Mouse (Mus musculus): Measurements from ENCODE around the gene Apoc4.

The Apoc4 gene

GRCm38 (mm10) chr7:19632275-19632674, 49.0 kb downstream of the Apoc4 start:
- no peak for TF ChIP-seq GATA4 (IDR thresholded peaks at IDR 0.05; ENCODE audit: insufficient replicate concordance, low read length)

DNA sequence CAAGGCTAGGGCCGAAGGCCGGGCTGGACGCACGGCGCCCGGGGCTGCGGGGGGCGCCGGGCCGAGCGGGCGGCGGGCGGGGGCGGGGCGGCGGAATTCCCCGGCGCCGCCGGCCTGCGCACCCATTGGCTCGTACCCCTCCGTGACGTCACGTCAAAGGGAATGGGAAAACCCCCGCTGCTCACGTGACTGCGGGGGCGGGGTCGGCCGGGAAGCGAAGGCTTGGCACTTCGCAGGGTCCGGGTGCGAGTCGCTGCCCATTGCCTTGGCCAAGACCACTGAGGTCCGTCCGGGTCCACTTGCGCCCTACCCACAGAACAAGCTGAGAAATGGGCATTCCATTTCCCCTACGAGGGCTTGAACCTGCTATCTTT, 51.9 kb downstream of the Apoc4 start, which contains the start of gene Relb:
Gene Relb (minus strand): TSS at position 78 of the 374 bp plus-strand sequence.
- no peak for TF ChIP-seq GATA4 (IDR thresholded peaks at IDR 0.05; ENCODE audit: insufficient replicate concordance, low read length)

- no peak for TF ChIP-seq GATA4 (IDR thresholded peaks at IDR 0.05; ENCODE audit: insufficient replicate concordance, low read length)
These were observed 52.5 kb downstream of the Apoc4 start for GRCm38 (mm10) chr7:19628536-19629360.

- TF ChIP-seq GATA4 (IDR thresholded peaks at IDR 0.05; ENCODE audit: insufficient replicate concordance, low read length) = no peak
These were observed 53.1 kb downstream of the Apoc4 start for GRCm38 (mm10) chr7:19628192-19628535.

Data from liver, adult (tissue).